Mouse (Mus musculus) heart, embryonic 11.5 days (tissue): ENCODE measurements around the gene Ninl. TPM values are rescaled to one million over a fixed set of nuclear protein-coding genes. Genes with fewer than 3 reads are reported as not detected.
A peak's percentile ranks its signal among the peaks of the same experiment; 100 is the strongest.

Experiments
- ATAC-seq: fragments of 200-750 bp; cut with Nextera tagmentation; replicated peaks from 2 replicates; pipeline ENCODE4 v1.8.0; 2017; ENCODE audit warnings: moderate library complexity; ENCODE audit not compliant: insufficient number of reproducible peaks, low FRiP score, low TSS enrichment
- H3K27ac ChIP-seq: fragments of 300-500 bp; sonication (generic); 2 replicates; pipeline ENCODE4 v1.5.1; 2014; ENCODE audit warnings: mild to moderate bottlenecking, low read depth, low read length
- H3K27me3 ChIP-seq: fragments of 300-500 bp; sonication (generic); 2 replicates; pipeline ENCODE4 v1.6.1; 2014; ENCODE audit warnings: mild to moderate bottlenecking, low read length, mixed read lengths; ENCODE audit not compliant: control insufficient read depth, insufficient read depth
- H3K36me3 ChIP-seq: fragments of 300-500 bp; sonication (generic); 2 replicates; pipeline ENCODE4 v1.6.1; 2014; ENCODE audit warnings: mild to moderate bottlenecking, low read length, moderate library complexity, mixed read lengths; ENCODE audit not compliant: control insufficient read depth, insufficient read depth
- H3K4me1 ChIP-seq: fragments of 300-500 bp; sonication (generic); 2 replicates; pipeline ENCODE4 v1.6.1; 2014; ENCODE audit warnings: low read length; ENCODE audit not compliant: control insufficient read depth, insufficient read depth
- H3K4me2 ChIP-seq: fragments of 300-500 bp; sonication (generic); 2 replicates; pipeline ENCODE4 v1.6.1; 2014; ENCODE audit warnings: mild to moderate bottlenecking, moderate library complexity
- H3K4me3 ChIP-seq: fragments of 300-500 bp; sonication (generic); 2 replicates; pipeline ENCODE4 v1.5.1; 2014; ENCODE audit warnings: low read depth, low read length
- H3K9ac ChIP-seq: fragments of 300-500 bp; sonication (generic); 2 replicates; pipeline ENCODE4 v1.6.1; 2014; ENCODE audit warnings: mild to moderate bottlenecking, low read depth, low read length, moderate library complexity
- H3K9me3 ChIP-seq: fragments of 300-500 bp; sonication (generic); replicated peaks from 2 replicates; pipeline ENCODE4 v1.6.1; 2016; ENCODE audit warnings: low read length; ENCODE audit not compliant: control insufficient read depth
- WGBS: fragments of 180-500 bp; shearing (Covaris S2); extraction: QIAGEN DNeasy Blood & Tissue Kit; methylation state at CpG from one replicate; pipeline ENCODE4 v1.1.7; 2014; ENCODE audit not compliant: insufficient replicate concordance; 5-methylcytosine and 5-hydroxymethylcytosine counted together
- polyA plus RNA-seq: library from polyadenylated mRNA; unstranded; fragments of >200 nt; fragmentation: Nextera tagmentation; extraction: Ambion mirVana; gene quantifications from 2 replicates; pipeline ENCODE4 v1.2.1, GENCODE M21; 2014

Gene Ninl
- polyA plus RNA-seq, 1 experiment from 2014 or later: 8.0 TPM

GRCm38 (mm10) chr2:151034435-151034834 lies 4.7 kb downstream of the Ninl start:
- Histone ChIP-seq H3K4me2 (no peak overlapping the region), H3K4me1 (peaks cover 8% of the 10 kb centered on the region; the same call in 1 of the 2 replicates), H3K4me3 (no peak overlapping the region), H3K9ac (no peak overlapping the region), H3K36me3 (no peaks in the 10 kb centered on the region), H3K27me3 (no peaks in the 10 kb centered on the region), H3K27ac (no peak overlapping the region), H3K9me3 (no peaks in the 10 kb centered on the region)
- no peak for ATAC-seq
- 89% methylated on average over 3 of the region's 3 CpGs for WGBS

GRCm38 (mm10) chr2:151021158-151021557 lies 18.0 kb downstream of the Ninl start:
- H3K27me3 ChIP-seq: no peaks in the 10 kb centered on the region
- H3K27ac ChIP-seq: no peak overlapping the region
- 85% methylated on average over 10 of the region's 10 CpGs for WGBS
- H3K4me2 ChIP-seq: no peak overlapping the region
- H3K9me3 ChIP-seq: no peaks in the 10 kb centered on the region
- H3K4me3 ChIP-seq: no peak overlapping the region
- no peaks in the 10 kb centered on the region for H3K36me3 ChIP-seq
- ATAC-seq: no peak
- no peak overlapping the region for H3K9ac ChIP-seq
- H3K4me1 ChIP-seq: no peaks in the 10 kb centered on the region

- Histone ChIP-seq H3K4me1 (no peaks in the 10 kb centered on the region), H3K36me3 (no peaks in the 10 kb centered on the region), H3K9me3 (no peaks in the 10 kb centered on the region), H3K9ac (no peak overlapping the region), H3K4me2 (no peak overlapping the region), H3K27me3 (no peaks in the 10 kb centered on the region), H3K27ac (no peak overlapping the region), H3K4me3 (no peak overlapping the region)
- WGBS: 77% methylated on average over 2 of the region's 2 CpGs
- no peak for ATAC-seq
Measured at GRCm38 (mm10) chr2:151015316-151015715, 23.9 kb downstream of the Ninl start.

- no peak overlapping the region for H3K9ac ChIP-seq
- no peak for ATAC-seq
- no peak overlapping the region for H3K4me3 ChIP-seq
- no peaks in the 10 kb centered on the region for H3K36me3 ChIP-seq
- H3K27me3 ChIP-seq: peaks cover 3% of the 10 kb centered on the region; the same call in 1 of the 2 replicates
- 57% methylated on average over 1 of the region's 1 CpGs for WGBS
- H3K4me1 ChIP-seq: peaks cover 3% of the 10 kb centered on the region; the same call in 1 of the 2 replicates
- H3K4me2 ChIP-seq: no peak overlapping the region
- H3K27ac ChIP-seq: peak overlapping the region; percentile 12; the same call in 1 of the 2 replicates
- no peaks in the 10 kb centered on the region for H3K9me3 ChIP-seq
Measured at GRCm38 (mm10) chr2:151011273-151011672, 27.9 kb downstream of the Ninl start.

GRCm38 (mm10) chr2:151009515-151010085 lies 29.6 kb downstream of the Ninl start:
- Histone ChIP-seq H3K27me3 (peaks cover 3% of the 10 kb centered on the region; the same call in 1 of the 2 replicates), H3K36me3 (no peaks in the 10 kb centered on the region), H3K4me1 (peaks cover 3% of the 10 kb centered on the region; the same call in 1 of the 2 replicates), H3K4me3 (peak overlapping the region; percentile 76), H3K27ac (no peak overlapping the region), H3K9ac (peak overlapping the region; percentile 93; the same call in 1 of the 2 replicates), H3K4me2 (peak overlapping the region; percentile 95), H3K9me3 (no peaks in the 10 kb centered on the region)
- ATAC-seq: peak; percentile 16; the same call in 1 of the 2 replicates
- WGBS: 69% methylated on average over 1 of the region's 1 CpGs

GRCm38 (mm10) chr2:151008939-151009509 lies 30.2 kb downstream of the Ninl start:
- H3K9me3 ChIP-seq: no peaks in the 10 kb centered on the region
- H3K4me2 ChIP-seq: peak overlapping the region; percentile 95
- H3K27me3 ChIP-seq: peaks cover 3% of the 10 kb centered on the region; the same call in 1 of the 2 replicates
- WGBS: under 1% methylated on average over 45 of the region's 57 CpGs
- H3K4me3 ChIP-seq: peak overlapping the region; percentile 76
- H3K36me3 ChIP-seq: no peaks in the 10 kb centered on the region
- ATAC-seq: peak; percentile 94
- peak overlapping the region; percentile 76 for H3K27ac ChIP-seq
- peaks cover 3% of the 10 kb centered on the region; the same call in 1 of the 2 replicates for H3K4me1 ChIP-seq
- H3K9ac ChIP-seq: peak overlapping the region; percentile 93

- Histone ChIP-seq H3K36me3 (no peaks in the 10 kb centered on the region), H3K27me3 (peaks cover 3% of the 10 kb centered on the region; the same call in 1 of the 2 replicates), H3K9me3 (no peaks in the 10 kb centered on the region), H3K27ac (peak overlapping the region; percentile 76), H3K4me1 (peaks cover 3% of the 10 kb centered on the region; the same call in 1 of the 2 replicates), H3K4me2 (peak overlapping the region; percentile 95), H3K9ac (peak overlapping the region; percentile 93), H3K4me3 (peak overlapping the region; percentile 76)
- peak; percentile 43 for ATAC-seq
- 0% methylated on average over 21 of the region's 21 CpGs for WGBS
Measured at GRCm38 (mm10) chr2:151008517-151008932, 30.7 kb downstream of the Ninl start.

GRCm38 (mm10) chr2:151008006-151008405 lies 31.2 kb downstream of the Ninl start:
- no peak for ATAC-seq
- Histone ChIP-seq H3K9ac (peak overlapping the region; percentile 93), H3K4me3 (peak overlapping the region; percentile 76), H3K36me3 (no peaks in the 10 kb centered on the region), H3K27me3 (peaks cover 3% of the 10 kb centered on the region; the same call in 1 of the 2 replicates), H3K27ac (peak overlapping the region; percentile 46; the same call in 1 of the 2 replicates), H3K9me3 (no peaks in the 10 kb centered on the region), H3K4me2 (peak overlapping the region; percentile 95), H3K4me1 (peaks cover 3% of the 10 kb centered on the region; the same call in 1 of the 2 replicates)
- 41% methylated on average over 6 of the region's 6 CpGs for WGBS
